Mouse (Mus musculus) cerebellum, postnatal 14 days (tissue): ENCODE measurements at regions not wholly inside any gene's neighbourhood (a gene's known extent, or its start where the extent isn't known, plus 50 kb on each side); places are given as distances from the start of the nearest gene placed in this dataset.

ENCODE experiments used
- DNase-seq, 2 experiments: peaks; one replicate each; pipeline ENCODE4 v3.0.0; 2021; ENCODE audit warnings: mixed read lengths in 2 of 2

GRCm38 (mm10) chr10:115901070-115901469 is 84.4 kb downstream of the Tspan8 start:
- no peak for DNase-seq

- no peak for DNase-seq
These were observed 86.4 kb downstream of the Tspan8 start for GRCm38 (mm10) chr10:115903049-115903448.

GRCm38 (mm10) chr10:115921032-115921431 is 97.0 kb upstream of the Ptprr start:
- peak in 1 of 2 experiments; percentile 23 for DNase-seq
